Mouse (Mus musculus): ENCODE data around the gene Tsc22d4. TPM values are rescaled to one million over a fixed set of nuclear protein-coding genes. Genes with fewer than 3 reads are reported as not detected.
A peak's percentile ranks its signal among the peaks of the same experiment; 100 is the strongest.
"Not testable (repeated sequence)": the region's sequence is repeated elsewhere in the genome, so short reads cannot be mapped to it uniquely, and the experiment has no call there.

The Tsc22d4 gene
- 100 to 1,000 TPM; 237 to 281 (median 242) TPM for total RNA-seq (2022)

DNA sequence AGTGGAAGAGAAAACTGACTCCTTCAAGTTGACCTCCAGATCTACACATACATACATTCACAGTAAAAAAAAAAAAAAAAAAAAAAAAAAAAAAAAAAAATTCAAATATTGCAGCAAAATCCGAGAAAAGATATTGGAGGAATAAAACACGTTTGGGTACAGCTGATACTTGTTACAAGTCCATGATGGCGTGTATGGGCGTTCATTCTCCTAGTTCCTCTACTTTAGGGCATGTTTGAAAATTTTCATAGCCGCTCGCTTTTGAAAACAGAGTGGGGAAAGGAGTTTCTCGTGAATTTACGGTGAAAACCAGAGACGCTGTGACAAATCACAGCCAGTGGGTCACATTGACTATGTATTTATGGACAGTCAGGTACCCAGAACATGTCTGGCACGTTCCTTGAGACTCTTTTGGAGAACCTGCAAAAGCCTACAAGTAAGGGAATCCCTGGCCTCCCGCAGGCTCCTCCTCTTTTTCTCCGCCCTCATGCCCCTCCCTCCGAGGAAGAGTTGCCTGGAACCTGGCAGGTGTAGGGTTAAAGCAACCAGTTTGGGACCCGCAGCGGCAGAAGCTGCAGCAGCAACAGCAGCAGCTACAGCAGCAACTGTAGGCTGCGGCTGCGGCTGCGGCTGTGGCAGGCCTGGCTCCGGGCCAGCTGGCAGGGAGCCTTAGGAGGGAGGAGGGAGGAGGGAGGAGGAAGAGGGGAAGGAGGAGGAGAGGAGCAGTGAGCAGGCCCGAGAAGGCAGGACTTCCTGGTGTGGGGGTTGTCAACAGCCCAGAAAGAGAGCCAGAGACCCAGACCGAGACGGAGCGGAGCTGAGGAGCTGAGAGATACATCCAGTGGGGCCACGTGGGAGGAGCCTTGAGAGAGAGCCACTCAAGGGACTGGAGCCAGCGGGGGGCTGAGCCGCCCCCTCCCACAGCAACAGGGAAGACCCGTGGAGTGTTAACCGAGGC lies at the start of gene Tsc22d4:
Gene Tsc22d4, plus strand, starts transcription at position 517 of the 958 bp plus-strand sequence.
- peak; percentile 94 for DNase-seq (ENCODE audit: low spot score)

DNA sequence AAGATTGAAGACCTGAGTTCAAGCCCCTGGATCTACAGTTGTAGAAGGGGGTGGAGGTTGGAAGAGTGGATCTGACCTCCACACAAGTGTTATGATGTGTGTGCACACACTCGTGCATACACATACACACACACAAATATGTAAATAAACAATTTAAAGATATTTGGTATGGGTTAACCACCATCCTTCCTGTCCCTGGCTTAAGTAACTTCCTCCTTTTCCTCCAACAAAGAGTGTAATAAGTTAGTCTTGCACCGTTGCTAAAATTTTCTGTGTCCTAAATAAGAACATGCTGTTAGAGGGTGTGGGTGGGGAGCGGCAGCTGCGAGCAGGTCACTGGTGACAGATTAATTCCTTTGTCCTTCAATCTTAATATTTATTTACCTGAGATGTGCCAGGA lies 49.6 kb upstream of the Tsc22d4 start:
- no peak for DNase-seq (ENCODE audit: low spot score)

DNA sequence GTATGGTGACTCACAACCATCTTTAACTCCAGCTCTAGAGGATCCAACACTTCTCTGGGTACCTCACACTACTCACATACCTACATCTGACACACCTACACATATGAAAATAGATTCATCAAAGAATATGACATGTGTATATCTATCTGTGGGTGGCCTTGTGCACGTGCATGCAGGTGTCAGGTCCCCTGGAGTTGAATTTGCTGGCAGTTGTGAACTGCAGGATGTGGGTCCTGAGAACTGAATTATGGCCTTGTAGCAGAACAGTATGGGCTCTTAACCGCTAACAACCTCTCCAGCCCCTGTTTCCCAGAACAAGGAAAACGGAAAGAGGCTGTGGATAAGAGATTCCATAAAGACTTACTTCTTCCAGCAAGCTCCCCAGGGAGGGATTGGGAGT lies 46.5 kb upstream of the Tsc22d4 start:
- DNase-seq (ENCODE audit: low spot score) = no peak

DNA sequence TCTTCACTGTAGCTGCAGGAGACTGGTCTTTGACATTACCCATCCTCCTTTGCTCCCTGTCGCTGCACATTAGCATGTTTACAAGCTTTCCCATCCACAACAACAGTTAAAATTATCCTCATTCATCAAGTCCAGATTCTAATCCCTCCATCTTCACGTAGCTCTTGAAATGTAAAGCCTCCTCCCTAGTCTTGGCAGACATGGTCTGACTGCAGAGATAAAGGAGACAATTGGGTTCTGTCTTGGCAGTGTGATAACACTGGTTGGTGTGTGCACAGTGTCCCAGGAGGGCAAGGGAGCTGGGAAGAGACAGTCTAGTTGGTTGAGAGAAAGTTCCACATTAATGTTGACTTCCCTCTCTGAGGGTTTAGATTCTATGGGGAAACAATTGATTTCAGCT lies 45.7 kb upstream of the Tsc22d4 start:
- DNase-seq (ENCODE audit: low spot score) = no peak

DNA sequence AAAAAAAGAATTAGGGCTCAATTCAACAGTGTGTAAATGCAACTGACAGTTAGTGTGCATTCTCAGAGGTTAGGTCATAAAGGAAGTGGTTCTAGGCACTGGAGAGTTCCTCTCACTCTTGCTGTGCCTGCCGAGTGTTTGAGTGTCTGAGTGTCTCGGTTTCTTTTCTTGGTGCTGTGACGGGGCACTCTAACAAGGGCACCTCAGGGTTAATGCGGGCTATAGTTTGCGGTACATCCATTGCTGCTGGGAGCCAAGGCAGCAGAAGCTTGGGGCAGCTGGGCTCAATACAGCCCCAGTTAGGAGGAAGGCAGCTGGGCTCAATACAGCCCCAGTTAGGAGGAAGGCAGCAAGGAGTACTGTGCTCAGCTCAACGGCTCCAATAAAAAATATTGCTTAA lies 40.3 kb upstream of the Tsc22d4 start:
- DNase-seq (ENCODE audit: low spot score) = no peak

DNA sequence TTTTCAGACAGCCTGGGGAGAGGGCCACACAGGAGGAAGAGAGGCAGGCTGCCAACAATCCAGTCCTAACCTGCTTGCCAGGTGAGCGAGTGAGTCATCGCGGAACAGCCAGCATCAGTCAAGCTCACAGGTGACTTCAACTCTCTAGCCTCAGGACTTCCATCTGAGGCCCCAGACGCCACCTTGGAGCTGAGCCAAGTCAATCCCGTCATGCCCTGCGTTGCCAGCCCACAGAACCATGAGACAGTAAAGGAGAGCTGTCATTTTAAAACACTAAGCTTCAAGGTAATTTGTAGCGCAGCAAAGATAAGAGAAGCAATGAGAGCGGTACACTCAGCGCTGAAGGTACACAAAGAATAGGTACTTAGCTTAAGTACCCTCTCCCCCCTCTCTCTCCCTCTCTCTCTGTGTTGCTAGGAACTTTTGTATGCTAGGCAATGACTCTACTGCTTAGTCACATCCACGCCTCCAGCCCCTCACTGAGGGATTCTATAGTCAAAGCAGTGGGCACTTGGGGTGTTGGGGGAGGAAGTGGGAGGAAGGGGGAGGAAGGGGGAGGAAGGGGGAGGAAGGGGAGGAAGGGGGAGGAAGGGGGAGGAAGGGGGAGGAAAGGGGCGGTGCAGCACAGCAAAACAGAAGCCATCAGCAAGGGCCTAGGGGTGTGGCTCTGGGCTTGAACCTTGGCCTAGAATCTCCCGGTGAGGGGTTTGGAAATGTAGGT lies 38.5 kb upstream of the Tsc22d4 start:
- no peak for DNase-seq (ENCODE audit: low spot score)

DNA sequence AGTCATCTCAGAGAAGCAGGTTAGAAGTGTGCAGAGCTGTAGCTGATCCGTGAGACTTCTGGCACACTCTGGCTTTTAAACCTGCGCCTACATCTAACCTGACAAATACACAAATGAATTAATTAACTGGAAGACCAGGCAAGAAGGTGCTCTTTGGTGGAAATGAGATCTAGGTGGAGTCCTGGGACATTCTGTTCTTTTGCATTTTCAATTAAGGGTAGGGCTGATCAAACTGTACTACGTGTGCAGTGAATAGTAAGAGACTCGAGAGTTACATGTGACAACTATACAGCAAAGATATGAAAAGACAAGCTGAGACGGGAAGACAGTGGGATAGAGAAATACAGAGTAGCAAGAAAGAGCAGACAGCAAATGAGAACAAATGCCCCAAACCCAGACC lies 32.1 kb upstream of the Tsc22d4 start:
- DNase-seq (ENCODE audit: low spot score) = no peak

DNA sequence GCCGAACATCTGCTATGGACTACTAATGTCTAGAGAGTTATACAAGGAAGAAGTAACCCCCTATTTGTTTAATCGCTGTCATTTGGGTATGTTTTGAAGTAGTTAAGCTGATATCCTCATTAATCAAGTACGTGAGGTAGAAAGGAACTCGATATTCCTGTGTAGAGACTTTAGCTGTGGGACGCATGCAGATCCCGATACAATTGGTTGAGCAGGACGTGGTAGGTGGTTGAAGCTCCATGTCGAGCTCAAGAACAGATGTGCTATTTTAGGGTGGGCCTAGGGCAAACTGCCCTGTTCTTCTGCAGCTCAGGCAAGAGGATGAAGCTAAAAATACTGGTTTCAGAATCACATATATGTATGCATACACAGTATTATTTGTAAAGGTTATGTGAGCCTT lies 29.8 kb upstream of the Tsc22d4 start:
- no peak for DNase-seq (ENCODE audit: low spot score)

DNA sequence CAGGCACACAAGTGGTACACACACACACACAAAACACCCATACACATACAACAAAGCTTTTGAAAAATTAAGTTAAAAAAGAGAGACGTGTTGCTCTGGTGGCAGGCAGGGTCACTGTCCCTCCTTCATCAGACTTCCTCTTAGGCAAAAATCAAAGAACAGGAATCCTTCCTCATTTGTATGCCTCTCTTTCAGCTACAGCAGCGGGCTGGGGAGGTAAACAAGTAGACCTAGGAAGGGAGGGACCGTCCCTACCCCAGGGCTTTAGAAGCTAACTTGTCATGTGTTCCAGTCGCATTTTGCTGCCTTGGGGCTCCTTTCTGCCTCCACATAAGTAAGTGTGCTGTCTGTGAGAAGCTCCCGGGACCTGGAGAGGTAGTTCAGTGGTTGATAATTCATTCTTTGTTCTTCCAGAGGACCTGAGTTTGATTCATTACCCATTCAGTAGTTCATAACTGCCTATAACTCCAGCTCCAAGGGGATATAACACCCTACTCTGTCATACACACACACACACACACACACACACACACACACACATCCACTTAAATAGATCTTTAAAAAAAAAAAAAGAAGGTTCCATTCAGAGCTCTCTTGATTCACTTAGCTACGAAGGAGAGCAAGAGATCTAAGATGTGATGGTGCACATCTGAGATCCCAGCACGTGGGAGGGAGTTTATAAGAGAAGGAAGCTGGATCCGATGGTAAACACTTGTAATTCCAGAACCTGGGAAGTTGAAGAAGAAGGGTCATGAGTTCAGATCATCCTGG lies 27.3 kb upstream of the Tsc22d4 start:
- no peak for DNase-seq (ENCODE audit: low spot score)

DNA sequence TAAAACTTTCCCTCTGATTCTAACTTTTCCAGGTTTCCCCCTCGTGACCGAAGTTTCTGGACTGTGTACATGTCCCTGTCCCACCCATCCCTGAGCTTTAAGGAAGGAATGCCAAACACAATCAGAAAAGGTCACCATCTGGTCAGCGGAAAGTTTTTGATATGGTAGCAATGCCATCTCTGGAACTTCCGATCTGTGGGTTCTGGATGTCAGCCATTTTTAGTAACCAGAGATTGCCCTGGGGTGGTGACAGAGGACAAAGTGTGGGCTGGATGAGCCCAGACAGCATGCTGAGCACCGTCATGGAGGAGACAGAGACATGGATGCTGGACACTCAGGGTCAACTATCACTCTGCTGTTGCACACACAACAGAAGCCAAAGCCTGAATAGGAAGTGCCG lies 26.4 kb upstream of the Tsc22d4 start:
- DNase-seq (ENCODE audit: low spot score) = no peak

DNA sequence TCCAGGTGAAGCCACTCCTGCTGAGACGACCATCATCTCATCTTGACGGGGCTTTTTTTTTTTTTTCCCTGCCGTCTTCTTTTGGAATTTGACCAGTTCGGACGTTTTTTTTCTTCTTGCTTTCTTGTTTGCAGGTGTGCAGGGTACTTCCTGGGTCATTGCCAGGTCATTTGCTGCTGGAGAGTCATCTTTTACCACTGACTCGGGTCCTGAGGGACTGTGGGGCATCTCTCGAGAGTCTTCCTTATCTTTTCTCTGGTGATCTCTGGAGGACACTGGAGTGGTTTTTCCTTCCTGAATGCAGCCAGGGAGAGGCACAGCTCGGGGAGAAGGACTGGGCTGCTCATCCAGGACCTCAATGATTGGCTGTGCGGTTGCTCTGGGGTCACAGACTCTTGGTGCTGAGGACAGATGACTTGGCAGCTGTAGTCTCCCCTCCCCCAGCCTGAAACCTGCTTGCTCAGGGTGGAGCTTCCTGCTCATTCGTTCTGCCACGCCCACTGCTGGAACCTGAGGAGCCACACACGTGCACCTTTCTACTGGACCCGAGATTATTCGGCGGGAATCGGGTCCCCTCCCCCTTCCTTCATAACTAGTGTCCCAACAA lies 24.9 kb upstream of the Tsc22d4 start:
- DNase-seq (ENCODE audit: low spot score) = not testable (repeated sequence)

DNA sequence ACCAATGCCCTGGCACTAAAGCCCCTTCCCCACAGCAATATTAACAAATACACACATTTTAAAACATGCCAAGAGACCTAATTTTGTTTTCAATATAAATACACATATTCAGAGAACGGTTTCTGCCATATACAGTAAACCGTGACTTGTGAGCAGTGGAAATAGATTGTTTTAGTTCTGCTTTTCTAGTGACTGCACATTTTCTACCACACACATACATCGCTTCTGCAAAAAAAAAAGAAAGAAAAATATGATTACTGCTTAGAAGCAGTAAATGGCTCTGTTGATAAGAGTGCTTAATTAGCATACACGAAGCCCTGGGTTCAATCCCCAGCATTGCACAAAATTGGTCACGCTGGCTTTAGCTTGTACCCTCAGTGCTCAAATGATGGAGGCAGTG lies 21.7 kb upstream of the Tsc22d4 start:
- DNase-seq (ENCODE audit: low spot score) = no peak

DNA sequence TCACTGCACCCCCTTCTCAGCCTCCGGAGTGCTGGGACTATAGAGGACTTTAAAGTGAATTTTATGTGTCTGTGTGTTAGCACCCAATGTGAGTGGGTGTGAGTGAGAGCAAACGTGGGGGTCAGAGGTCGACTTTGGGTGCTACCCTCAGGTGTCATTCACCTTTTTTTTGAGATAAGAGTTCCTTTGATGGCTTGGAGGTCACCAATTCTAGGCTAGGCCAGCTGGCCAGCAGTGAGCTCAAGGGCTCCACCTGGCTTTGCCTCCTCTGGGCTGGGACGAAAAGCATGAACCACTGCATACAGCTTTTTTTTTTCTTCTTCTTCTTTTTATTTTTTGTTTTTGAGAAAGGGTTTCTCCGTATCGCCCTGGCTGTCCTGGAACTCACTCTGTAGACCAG lies 18.8 kb upstream of the Tsc22d4 start:
- DNase-seq (ENCODE audit: low spot score) = no peak

DNA sequence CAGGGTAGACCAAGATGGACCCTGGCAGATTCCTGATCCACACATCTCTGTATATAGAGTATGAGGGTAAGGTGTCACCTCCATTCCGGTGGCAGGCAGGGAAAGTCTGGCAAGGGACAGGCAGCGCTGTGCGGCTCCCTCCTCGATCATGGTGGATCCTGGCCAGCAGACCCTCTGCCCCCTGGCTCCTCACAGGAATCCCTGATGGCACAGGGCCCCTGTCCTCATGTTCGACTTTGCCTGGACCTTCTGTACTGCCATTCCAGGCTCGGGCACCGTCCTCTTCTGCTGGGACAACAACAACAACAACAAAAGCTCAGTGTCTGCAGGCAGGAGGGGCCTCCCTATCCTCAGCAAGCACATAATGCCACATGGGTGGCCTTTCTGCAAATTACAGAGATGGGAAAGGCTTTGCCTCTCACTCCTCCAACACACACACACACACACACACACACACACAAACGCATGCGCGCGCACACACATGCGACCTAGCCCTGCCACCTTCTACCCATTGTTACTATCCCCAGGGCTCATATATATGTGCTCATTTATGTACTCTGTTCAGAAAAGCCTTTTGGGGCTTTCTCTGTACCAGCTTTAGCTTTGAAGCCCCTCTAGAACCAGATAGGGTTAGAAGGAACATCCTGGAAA lies 11.8 kb upstream of the Tsc22d4 start:
- no peak for DNase-seq (ENCODE audit: low spot score)

DNA sequence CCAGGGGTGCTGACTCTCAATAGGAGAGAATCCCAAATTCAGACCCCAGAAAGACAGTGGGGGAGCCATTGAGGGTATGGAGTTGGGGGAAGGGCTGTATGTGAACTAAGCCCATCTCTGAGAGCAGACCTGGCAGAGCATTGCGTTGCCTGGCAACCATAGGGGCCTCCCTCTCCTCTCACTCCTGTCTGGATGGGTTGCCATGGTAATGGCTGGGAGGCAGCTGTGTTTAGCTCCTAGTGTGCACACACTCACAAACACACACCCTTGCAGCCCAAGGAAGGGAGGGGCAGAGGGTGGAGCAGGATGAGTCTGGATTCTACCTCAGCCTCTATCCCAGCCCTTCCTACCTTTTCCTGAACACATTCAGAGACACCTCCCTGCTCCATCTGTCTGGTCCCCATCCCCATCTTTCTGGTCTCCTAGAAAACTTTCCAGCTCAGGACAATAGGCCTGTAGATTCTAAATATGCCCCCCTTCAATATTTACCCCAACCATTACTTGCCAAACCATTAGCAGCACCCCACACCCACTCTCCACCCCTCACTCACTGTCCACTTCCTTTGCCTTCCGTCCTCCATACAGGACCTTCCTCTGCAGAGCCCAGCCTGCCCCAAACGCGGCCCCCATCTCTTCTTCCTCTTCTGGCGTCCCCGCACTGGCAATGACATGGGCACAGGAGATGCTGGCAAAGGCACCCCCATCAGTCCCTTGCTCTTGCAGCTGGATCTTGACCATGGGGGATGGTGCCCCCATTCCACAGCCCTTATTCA lies 11.1 kb upstream of the Tsc22d4 start:
- DNase-seq (ENCODE audit: low spot score) = no peak

DNA sequence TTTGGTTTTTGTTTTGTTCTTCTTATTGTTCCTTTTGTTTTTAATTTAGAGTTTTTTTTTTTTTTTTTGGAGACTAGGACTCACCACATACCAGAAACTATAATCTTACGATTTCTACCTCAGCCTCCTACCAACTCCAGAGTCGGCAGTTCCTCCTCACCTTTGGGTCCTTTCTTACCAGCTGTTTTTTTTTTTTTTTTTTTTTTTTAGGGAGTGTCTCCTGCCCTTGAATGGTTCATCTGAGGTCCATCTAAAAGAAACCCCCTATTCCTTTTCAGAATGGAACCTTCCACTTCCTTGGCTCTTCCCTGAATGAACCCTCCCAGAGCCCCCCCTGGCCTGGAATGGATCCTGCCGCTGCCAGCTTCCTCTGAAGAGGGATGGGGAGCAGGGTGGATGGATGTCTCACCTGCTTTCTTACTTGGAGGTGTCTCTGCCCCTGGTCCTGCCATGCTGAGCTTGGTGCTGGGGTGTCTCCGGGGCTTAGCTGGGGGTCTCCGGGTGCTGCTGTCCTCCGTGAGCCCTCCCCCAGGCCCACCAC lies 8.1 kb upstream of the Tsc22d4 start:
- no peak for DNase-seq (ENCODE audit: low spot score)

DNA sequence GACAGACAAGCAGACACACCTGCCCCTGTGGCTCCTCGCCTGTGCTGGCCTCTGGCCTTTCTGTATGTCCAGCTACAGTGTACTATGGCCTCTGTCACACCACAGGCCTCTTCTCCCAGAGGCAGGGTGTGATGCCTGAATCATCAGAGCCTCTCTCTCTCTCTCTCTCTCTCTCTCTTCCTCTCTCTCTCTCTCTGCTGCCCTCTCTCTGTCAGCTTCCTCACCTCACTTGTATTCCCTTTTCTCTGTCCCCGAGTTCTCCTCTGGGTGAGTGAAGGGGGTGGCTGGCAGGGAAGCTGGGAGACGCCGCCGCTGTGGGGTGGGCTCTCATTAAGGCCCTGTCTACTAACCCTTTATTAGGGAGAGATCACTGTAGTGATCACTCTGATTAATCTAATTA lies 7.0 kb upstream of the Tsc22d4 start:
- DNase-seq (ENCODE audit: low spot score) = no peak

DNA sequence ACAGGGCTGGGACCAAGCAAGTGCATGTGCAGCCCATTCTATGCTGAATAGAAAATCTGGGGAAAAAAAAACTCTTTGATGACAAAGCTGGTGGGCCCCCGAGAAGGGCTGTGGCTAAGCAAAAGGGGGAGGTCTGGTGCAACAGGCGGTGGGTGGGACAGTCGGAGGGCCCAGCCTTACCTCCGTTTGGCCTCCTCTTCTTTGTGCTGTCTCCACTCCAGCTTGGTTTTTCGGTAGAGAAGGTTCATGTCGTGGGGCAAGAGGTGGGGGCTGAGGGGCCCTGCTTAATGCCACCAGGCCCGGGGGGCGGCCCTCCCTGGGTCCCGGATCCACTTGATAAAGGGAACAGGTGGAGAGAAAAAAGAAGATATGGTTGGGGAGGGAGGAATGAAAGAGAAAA lies 6.1 kb upstream of the Tsc22d4 start:
- DNase-seq (ENCODE audit: low spot score) = no peak

DNA sequence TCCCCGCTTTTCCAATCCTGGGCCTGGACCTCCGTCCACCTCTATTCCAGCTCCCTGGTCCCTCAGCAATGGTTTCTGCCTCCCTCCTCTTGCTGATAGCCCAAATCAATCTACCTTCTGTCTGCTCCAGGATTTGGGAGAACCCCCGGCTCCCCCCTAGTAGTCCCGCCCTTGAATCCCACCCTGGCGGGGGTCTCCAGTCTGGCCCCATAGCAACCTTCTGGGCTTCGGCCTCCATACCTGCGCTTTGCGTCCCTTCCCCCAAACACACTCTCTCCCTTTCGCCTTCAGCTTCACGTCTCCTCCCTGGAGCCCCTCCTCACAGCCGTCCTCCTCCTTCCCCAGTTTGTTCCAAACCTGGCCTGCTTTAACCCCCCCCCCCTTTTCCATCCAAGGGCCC lies 5.0 kb upstream of the Tsc22d4 start:
- DNase-seq (ENCODE audit: low spot score) = no peak

Measured in heart, adult 8-10 months (tissue).